Mouse (Mus musculus): ENCODE data around the gene Erp27. TPM values are rescaled to one million over a fixed set of nuclear protein-coding genes. Genes with fewer than 3 reads are reported as not detected.
"Not testable (repeated sequence)": the region's sequence is repeated elsewhere in the genome, so short reads cannot be mapped to it uniquely, and the experiment has no call there.

Erp27 gene
- polyA plus RNA-seq (2012; rRNA removed) (0.52 and 0.59 TPM in 2 replicates), polyA plus RNA-seq (2014; fragmentation: Nextera tagmentation; extraction: Ambion mirVana) (0.55 and 0.69 TPM in 2 replicates)

DNA sequence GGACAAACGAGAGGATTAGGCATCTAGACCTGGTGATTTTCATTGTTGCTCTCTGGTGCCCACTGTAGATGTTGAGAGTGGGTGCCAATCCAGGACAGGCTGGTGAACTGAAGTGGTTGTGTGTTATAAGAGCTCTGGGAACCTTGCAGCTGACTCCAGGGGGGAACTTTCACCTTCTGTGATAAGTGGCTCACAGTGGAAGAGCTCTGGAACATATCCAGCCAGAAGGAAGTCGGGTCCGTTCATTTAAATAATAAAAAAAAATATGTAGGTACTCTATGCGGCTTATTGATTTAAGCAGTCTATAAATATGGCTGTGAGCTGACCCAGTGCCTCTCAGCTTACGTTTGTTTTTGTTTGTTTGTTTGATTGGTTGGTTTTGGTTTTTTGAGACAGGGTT is at the start of gene Erp27:
Erp27 (minus strand) TSS at position 101 of the 400 bp plus-strand sequence.
- ATAC-seq (ENCODE audit: low FRiP score, low read depth) (no peak), DNase-seq (ENCODE audit: low spot score) (no peak)
- no peaks in the 10 kb centered on the region for H3K9me3 ChIP-seq (ENCODE audit: control insufficient read depth, low read length)
- H3K27ac ChIP-seq (replicated peaks; ENCODE audit: low read depth, low read length): no peak within 1 kb of the TSS
- H3K4me3 ChIP-seq (replicated peaks; ENCODE audit: low read length): no peak within 1 kb of the TSS
- WGBS: 69% methylated on average over 5 of the region's 5 CpGs
- no peak within 1 kb of the TSS for H3K4me2 ChIP-seq (replicated peaks; ENCODE audit: low read depth, low read length, severe bottlenecking)
- H3K36me3 ChIP-seq (ENCODE audit: control insufficient read depth, insufficient read depth, low read length): no peaks in the 10 kb centered on the region
- H3K4me1 ChIP-seq (ENCODE audit: control insufficient read depth, insufficient read depth, low read length): peaks cover 11% of the 10 kb centered on the region; the same call in 1 of the 2 replicates
- no peak within 1 kb of the TSS for H3K9ac ChIP-seq (ENCODE audit: low read depth, low read length, severe bottlenecking)
- no peak for TF ChIP-seq POLR2A (IDR thresholded peaks at IDR 0.05; ENCODE audit: borderline replicate concordance, extremely low read depth, insufficient read depth, insufficient read length)
- no peaks in the 10 kb centered on the region for H3K27me3 ChIP-seq (ENCODE audit: control insufficient read depth, insufficient read depth, low read length)

DNA sequence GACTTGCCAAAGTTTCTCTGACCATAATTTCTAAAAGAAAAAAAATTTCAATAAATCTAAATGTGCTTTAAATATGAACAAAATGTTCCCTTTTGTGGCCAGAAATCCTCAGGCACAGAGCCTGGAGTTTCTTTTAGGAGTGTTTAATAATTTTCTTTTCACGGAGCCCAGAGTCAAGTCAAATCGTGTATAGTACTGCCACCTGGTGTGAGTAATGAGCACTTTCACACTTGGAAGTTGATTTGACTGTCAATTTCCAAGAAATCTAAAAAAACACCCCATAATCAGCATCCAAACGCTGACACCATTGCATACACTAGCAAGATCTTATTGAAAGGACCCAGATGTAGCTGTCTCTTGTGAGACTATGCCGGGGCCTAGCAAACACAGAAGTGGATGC is 46.9 kb upstream of the Erp27 start:
- H3K4me2 ChIP-seq (replicated peaks; ENCODE audit: low read depth, low read length, severe bottlenecking); H3K9me3 ChIP-seq (ENCODE audit: control insufficient read depth, low read length); H3K4me1 ChIP-seq (ENCODE audit: control insufficient read depth, insufficient read depth, low read length); H3K9ac ChIP-seq (ENCODE audit: low read depth, low read length, severe bottlenecking); H3K27me3 ChIP-seq (ENCODE audit: control insufficient read depth, insufficient read depth, low read length); H3K36me3 ChIP-seq (ENCODE audit: control insufficient read depth, insufficient read depth, low read length); H3K4me3 ChIP-seq (replicated peaks; ENCODE audit: low read length): not testable (repeated sequence)
- peak overlapping the region; percentile 67; the same call in 1 of the 2 replicates for H3K27ac ChIP-seq (replicated peaks; ENCODE audit: low read depth, low read length)
- DNase-seq (ENCODE audit: low spot score) (peak; percentile 57), ATAC-seq (ENCODE audit: low FRiP score, low read depth) (peak; percentile 81)
- 16% methylated on average over 3 of the region's 4 CpGs for WGBS

DNA sequence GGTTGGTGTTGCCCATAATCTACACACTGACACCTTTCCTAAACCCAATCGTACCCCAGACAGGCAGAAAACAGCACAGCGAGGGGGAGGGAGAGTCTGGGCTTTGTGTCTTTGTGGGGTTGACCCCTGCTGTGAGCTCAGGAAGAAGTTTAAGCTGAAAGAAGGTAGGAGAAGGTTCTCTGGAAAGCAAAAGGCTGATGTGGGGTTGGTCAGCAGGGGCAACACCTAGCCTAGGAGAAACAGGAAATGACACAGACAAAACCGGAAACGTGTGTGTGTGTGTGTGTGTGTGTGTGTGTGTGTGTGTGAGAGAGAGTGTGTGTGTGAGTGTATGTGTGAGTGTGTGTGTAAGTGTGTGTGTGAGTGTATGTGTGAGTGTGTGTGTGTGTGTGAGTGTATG is 45.5 kb upstream of the Erp27 start:
- 64% methylated on average over 4 of the region's 4 CpGs for WGBS
- peaks cover 3% of the 10 kb centered on the region; the same call in 1 of the 2 replicates for H3K4me1 ChIP-seq (ENCODE audit: control insufficient read depth, insufficient read depth, low read length)
- ATAC-seq (ENCODE audit: low FRiP score, low read depth) (no peak), DNase-seq (ENCODE audit: low spot score) (no peak)
- no peak overlapping the region for H3K27ac ChIP-seq (replicated peaks; ENCODE audit: low read depth, low read length)
- H3K9me3 ChIP-seq (ENCODE audit: control insufficient read depth, low read length): no peaks in the 10 kb centered on the region
- H3K4me2 ChIP-seq (replicated peaks; ENCODE audit: low read depth, low read length, severe bottlenecking): no peak overlapping the region
- TF ChIP-seq POLR2A (IDR thresholded peaks at IDR 0.05; ENCODE audit: borderline replicate concordance, extremely low read depth, insufficient read depth, insufficient read length): no peak
- H3K4me3 ChIP-seq (replicated peaks; ENCODE audit: low read length): no peak overlapping the region
- no peaks in the 10 kb centered on the region for H3K27me3 ChIP-seq (ENCODE audit: control insufficient read depth, insufficient read depth, low read length)
- H3K36me3 ChIP-seq (ENCODE audit: control insufficient read depth, insufficient read depth, low read length): no peaks in the 10 kb centered on the region
- no peak overlapping the region for H3K9ac ChIP-seq (ENCODE audit: low read depth, low read length, severe bottlenecking)

DNA sequence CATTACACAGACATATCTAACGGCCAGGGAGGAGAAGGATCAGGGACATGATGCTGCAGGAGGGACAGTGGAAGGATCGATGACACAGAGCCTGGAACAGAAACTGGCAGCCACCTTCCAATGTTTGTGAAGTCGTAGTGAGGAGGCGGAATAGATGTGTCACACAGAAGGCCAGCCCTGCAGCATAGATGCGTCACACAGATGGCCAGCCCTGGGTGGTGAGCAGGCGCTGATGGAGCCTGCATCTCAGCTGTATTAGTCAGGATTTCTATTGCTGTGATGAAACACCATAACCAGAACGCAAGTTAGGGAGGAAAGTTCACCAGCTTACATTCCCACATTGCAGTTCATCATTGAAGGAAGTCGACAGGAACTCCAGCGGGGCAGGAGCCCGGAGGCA is 43.9 kb upstream of the Erp27 start:
- WGBS: 60% methylated on average over 10 of the region's 10 CpGs
- Histone ChIP-seq H3K4me2 (replicated peaks; ENCODE audit: low read depth, low read length, severe bottlenecking) (no peak overlapping the region), H3K4me3 (replicated peaks; ENCODE audit: low read length) (no peak overlapping the region), H3K27me3 (ENCODE audit: control insufficient read depth, insufficient read depth, low read length) (no peaks in the 10 kb centered on the region), H3K4me1 (ENCODE audit: control insufficient read depth, insufficient read depth, low read length) (peaks cover 3% of the 10 kb centered on the region; the same call in 1 of the 2 replicates), H3K9ac (ENCODE audit: low read depth, low read length, severe bottlenecking) (no peak overlapping the region), H3K36me3 (ENCODE audit: control insufficient read depth, insufficient read depth, low read length) (no peaks in the 10 kb centered on the region), H3K27ac (replicated peaks; ENCODE audit: low read depth, low read length) (no peak overlapping the region), H3K9me3 (ENCODE audit: control insufficient read depth, low read length) (no peaks in the 10 kb centered on the region)
- no peak for TF ChIP-seq POLR2A (IDR thresholded peaks at IDR 0.05; ENCODE audit: borderline replicate concordance, extremely low read depth, insufficient read depth, insufficient read length)
- DNase-seq (ENCODE audit: low spot score): no peak
- no peak for ATAC-seq (ENCODE audit: low FRiP score, low read depth)

DNA sequence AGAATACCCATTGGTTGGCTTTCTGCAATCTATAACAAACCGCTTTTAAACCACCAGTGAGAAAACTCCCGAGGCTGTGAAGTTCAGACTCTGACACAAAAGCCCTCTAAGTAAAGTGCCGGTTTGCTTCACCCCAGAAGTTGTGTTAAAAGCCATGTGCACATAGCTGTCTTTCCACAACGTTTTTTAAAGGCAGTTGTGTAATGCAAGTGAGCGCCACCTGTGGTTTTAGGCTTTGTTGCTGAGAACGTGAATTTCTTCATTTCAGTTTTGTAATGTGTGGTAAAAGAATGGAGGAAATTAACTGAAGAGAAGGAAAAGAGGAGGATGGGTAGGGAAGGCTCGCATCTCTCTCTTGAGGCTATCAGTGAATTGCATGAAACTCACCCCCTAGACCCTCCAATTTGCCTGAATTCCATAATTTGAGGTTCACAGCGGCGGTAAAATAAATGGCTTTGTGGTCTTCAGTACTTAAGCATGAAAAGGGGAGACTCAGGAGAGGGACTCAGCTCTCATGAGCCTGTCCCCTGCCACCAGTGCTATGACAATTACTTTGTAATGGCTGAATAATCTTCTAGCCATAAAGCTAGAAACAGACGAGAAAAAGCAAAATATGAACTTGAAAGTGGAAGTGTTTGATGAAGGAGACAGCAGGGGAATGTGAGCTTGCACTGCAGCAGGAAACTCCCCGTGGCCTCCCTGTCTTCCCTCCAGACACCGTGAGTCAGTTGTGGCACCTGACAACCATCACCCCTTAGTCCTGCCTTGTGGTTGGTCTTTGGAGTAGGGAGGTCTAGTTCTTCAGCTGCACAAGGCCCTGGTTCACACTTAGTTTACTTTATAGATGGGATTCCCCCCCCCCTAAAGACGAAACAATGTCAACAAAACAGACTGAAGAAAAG is 42.9 kb upstream of the Erp27 start:
- H3K27ac ChIP-seq (replicated peaks; ENCODE audit: low read depth, low read length): no peak overlapping the region
- TF ChIP-seq POLR2A (IDR thresholded peaks at IDR 0.05; ENCODE audit: borderline replicate concordance, extremely low read depth, insufficient read depth, insufficient read length): no peak
- 54% methylated on average over 13 of the region's 13 CpGs for WGBS
- no peak overlapping the region for H3K9ac ChIP-seq (ENCODE audit: low read depth, low read length, severe bottlenecking)
- H3K27me3 ChIP-seq (ENCODE audit: control insufficient read depth, insufficient read depth, low read length): no peaks in the 10 kb centered on the region
- no peak overlapping the region for H3K4me2 ChIP-seq (replicated peaks; ENCODE audit: low read depth, low read length, severe bottlenecking)
- DNase-seq (ENCODE audit: low spot score) (peak; percentile 9), ATAC-seq (ENCODE audit: low FRiP score, low read depth) (no peak)
- peaks cover 3% of the 10 kb centered on the region; the same call in 1 of the 2 replicates for H3K4me1 ChIP-seq (ENCODE audit: control insufficient read depth, insufficient read depth, low read length)
- H3K9me3 ChIP-seq (ENCODE audit: control insufficient read depth, low read length): no peaks in the 10 kb centered on the region
- H3K36me3 ChIP-seq (ENCODE audit: control insufficient read depth, insufficient read depth, low read length): no peaks in the 10 kb centered on the region
- no peak overlapping the region for H3K4me3 ChIP-seq (replicated peaks; ENCODE audit: low read length)

Measured in limb, embryonic 14.5 days (tissue).